Mouse (Mus musculus) limb, embryonic 13.5 days (tissue): Measurements from ENCODE around the gene Ccdc184. TPM values are rescaled to one million over a fixed set of nuclear protein-coding genes. Genes with fewer than 3 reads are reported as not detected.

ENCODE experiments used
- ATAC-seq: fragments of 200-750 bp; cut with Nextera tagmentation; 2 replicates; pipeline ENCODE4 v1.8.0; 2017; ENCODE audit warnings: low read depth, moderate number of reproducible peaks, moderate TSS enrichment; ENCODE audit not compliant: low FRiP score
- H3K27ac ChIP-seq: fragments of 300-500 bp; sonication (generic); 2 replicates; pipeline ENCODE4 v1.5.1; 2015; ENCODE audit warnings: inconsistent platforms, mild to moderate bottlenecking, moderate library complexity
- H3K27me3 ChIP-seq: fragments of 300-500 bp; sonication (generic); 2 replicates; pipeline ENCODE4 v1.6.1; 2015; ENCODE audit warnings: mild to moderate bottlenecking, inconsistent platforms
- H3K36me3 ChIP-seq: fragments of 300-500 bp; sonication (generic); 2 replicates; pipeline ENCODE4 v1.6.1; 2015; ENCODE audit warnings: inconsistent platforms, mild to moderate bottlenecking, moderate library complexity
- H3K4me1 ChIP-seq: fragments of 300-500 bp; sonication (generic); 2 replicates; pipeline ENCODE4 v1.6.1; 2015; ENCODE audit warnings: inconsistent platforms
- H3K4me2 ChIP-seq: fragments of 300-500 bp; sonication (generic); replicated peaks from 2 replicates; pipeline ENCODE4 v1.6.1; 2015; ENCODE audit warnings: inconsistent platforms, mild to moderate bottlenecking, moderate library complexity
- H3K4me3 ChIP-seq: fragments of 300-500 bp; sonication (generic); 2 replicates; pipeline ENCODE4 v1.5.1; 2015; ENCODE audit warnings: moderate library complexity, mild to moderate bottlenecking, inconsistent platforms
- H3K9ac ChIP-seq: fragments of 300-500 bp; sonication (generic); 2 replicates; pipeline ENCODE4 v1.6.1; 2015; ENCODE audit warnings: mild to moderate bottlenecking, inconsistent platforms
- H3K9me3 ChIP-seq: fragments of 300-500 bp; sonication (generic); 2 replicates; pipeline ENCODE4 v1.6.1; 2016; ENCODE audit warnings: inconsistent platforms
- WGBS: fragments of 180-500 bp; shearing (Covaris S2); methylation state at CpG from one replicate; pipeline ENCODE4 v1.1.7; 2015; 5-methylcytosine and 5-hydroxymethylcytosine counted together
- polyA plus RNA-seq: library from polyadenylated mRNA; unstranded; fragments of >200 nt; fragmentation: Nextera tagmentation; extraction: Ambion mirVana; gene quantifications from 2 replicates; pipeline ENCODE4 v1.2.1, GENCODE M21; 2015

Ccdc184 gene
- polyA plus RNA-seq = 0.48 and 0.60 TPM in 2 replicates

DNA sequence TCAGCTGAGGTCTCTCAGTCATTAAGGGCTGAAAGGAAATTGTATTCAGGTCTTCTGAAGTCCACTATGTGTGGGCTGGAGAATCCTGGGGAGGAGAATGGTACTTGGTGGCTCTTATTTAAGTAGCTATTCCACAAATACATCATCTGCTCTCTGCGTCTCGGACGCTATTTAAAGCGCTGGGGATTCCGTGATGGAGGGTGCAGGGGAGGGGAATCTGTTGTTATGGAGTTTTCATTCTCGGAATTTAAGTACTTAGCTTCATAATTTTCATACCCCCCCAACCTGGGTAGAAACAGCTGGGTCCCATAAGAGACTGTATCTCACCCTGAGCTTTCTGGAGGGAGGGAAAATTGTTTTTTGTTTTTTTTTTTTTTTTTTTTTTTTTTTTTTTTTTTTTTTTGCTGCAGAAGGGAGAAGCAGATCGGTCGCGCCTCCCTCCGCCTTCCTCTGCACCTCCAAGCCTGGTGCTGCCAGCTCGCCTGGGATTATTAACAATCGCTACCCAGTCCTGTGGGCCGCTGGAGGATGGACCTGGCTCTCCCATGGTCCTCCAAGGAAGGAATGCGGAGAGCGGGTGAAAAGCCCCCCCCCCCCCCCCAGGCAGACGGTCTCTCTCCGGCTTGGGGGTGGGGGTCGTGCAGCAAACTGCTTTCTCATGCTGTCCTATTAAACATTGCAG lies at the start of gene Ccdc184:
Gene Ccdc184 (plus strand): TSS at position 196 of the 682 bp plus-strand sequence.
- Histone ChIP-seq H3K4me2 (peak within 1 kb of the TSS; percentile 83), H3K36me3 (no peaks in the 10 kb centered on the region), H3K9me3 (no peaks in the 10 kb centered on the region), H3K4me3 (peak within 1 kb of the TSS; percentile 53), H3K9ac (peak within 1 kb of the TSS; percentile 51), H3K27ac (no peak within 1 kb of the TSS), H3K4me1 (peaks cover 15% of the 10 kb centered on the region), H3K27me3 (peaks cover 74% of the 10 kb centered on the region)
- no peak for ATAC-seq
- 3% methylated on average over 16 of the region's 18 CpGs for WGBS

DNA sequence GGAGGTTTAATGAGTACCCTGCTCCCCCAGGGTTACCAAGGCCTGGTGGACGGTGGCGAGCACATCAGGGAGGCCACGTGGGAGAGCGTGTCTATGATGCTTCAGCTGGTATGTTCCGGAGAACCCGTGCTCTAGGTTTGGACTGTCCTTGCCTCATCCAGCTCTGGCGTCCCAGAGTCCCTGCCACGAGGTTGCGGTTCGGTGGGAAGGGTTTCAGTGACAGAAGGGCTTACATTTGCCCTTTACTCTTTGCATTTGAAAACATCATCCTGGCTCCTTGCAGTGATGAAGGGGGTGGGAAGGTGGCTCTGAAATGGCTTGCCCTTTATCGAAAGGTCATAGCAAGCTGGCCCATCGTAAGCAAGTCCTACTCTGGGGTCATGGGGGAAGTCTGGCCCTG lies 47.6 kb upstream of the Ccdc184 start:
- H3K9me3 ChIP-seq = no peaks in the 10 kb centered on the region
- peaks cover 94% of the 10 kb centered on the region for H3K36me3 ChIP-seq
- ATAC-seq = no peak
- no peak overlapping the region for H3K4me3 ChIP-seq
- H3K4me1 ChIP-seq = no peaks in the 10 kb centered on the region
- WGBS = 87% methylated on average over 12 of the region's 12 CpGs
- no peak overlapping the region for H3K9ac ChIP-seq
- no peaks in the 10 kb centered on the region for H3K27me3 ChIP-seq
- no peak overlapping the region for H3K27ac ChIP-seq
- H3K4me2 ChIP-seq = no peak overlapping the region

DNA sequence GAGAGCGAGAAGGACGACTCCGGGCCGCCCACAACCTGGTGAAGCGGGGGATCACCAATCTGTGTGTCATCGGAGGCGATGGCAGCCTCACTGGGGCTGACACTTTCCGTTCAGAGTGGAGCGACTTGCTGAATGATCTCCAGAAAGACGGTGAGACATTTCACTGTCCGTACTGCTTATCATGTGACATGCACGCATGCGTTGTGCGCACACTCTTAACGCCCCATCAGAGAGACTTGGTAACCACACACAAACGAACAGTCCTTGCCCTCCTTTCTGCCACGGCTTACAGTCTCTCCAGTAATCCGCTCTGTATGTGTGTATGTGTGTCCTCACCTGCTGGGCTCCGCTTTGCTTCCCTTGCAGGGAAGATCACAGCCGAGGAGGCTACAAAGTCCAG lies 46.1 kb upstream of the Ccdc184 start:
- no peak overlapping the region for H3K9ac ChIP-seq
- H3K9me3 ChIP-seq = no peaks in the 10 kb centered on the region
- H3K4me3 ChIP-seq = no peak overlapping the region
- no peak overlapping the region for H3K27ac ChIP-seq
- WGBS = 93% methylated on average over 20 of the region's 20 CpGs
- peaks cover 94% of the 10 kb centered on the region for H3K36me3 ChIP-seq
- H3K27me3 ChIP-seq = no peaks in the 10 kb centered on the region
- no peaks in the 10 kb centered on the region for H3K4me1 ChIP-seq
- H3K4me2 ChIP-seq = no peak overlapping the region
- no peak for ATAC-seq

DNA sequence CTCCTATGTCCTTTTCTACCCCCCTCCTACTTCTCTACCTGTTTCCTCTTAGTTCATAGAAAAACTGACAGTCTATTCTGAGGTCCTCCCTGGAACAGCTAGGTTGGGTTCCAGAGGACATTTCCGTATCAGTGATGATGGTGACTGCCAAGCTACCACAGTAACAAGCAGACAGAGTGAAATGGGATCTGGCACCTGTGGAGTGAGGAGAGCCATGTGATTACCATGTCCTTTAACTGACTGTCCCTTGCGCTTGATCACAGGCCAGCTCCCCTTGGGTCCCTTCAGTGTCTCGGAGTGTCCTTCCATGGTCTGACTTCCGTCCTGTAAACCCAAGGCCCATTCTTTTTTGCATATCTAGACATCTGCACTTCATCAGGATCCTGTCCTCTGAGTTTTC lies 36.0 kb upstream of the Ccdc184 start:
- Histone ChIP-seq H3K9me3 (no peaks in the 10 kb centered on the region), H3K36me3 (peaks cover 100% of the 10 kb centered on the region), H3K27me3 (no peaks in the 10 kb centered on the region), H3K9ac (no peak overlapping the region), H3K27ac (no peak overlapping the region), H3K4me1 (no peaks in the 10 kb centered on the region), H3K4me3 (no peak overlapping the region), H3K4me2 (no peak overlapping the region)
- 90% methylated on average over 4 of the region's 4 CpGs for WGBS
- no peak for ATAC-seq

DNA sequence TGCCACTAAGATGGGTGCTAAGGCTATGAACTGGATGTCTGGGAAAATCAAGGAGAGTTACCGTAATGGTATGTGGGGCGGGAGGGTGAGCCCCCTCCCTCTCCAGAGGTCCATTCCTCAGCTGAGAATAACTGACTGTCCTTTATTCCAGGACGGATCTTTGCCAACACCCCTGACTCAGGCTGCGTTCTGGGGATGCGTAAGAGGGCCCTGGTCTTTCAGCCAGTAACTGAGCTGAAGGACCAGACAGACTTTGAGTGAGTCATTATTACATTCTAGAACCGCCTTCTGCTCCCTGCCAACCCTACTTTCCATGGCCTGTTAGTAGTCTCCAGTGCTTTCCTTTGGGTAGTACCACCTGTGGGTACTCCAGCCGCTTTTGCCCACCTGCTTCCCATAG lies 35.5 kb upstream of the Ccdc184 start:
- 95% methylated on average over 7 of the region's 7 CpGs for WGBS
- H3K9ac ChIP-seq = no peak overlapping the region
- no peaks in the 10 kb centered on the region for H3K4me1 ChIP-seq
- no peak overlapping the region for H3K4me2 ChIP-seq
- H3K27ac ChIP-seq = no peak overlapping the region
- no peaks in the 10 kb centered on the region for H3K9me3 ChIP-seq
- H3K4me3 ChIP-seq = no peak overlapping the region
- H3K27me3 ChIP-seq = no peaks in the 10 kb centered on the region
- H3K36me3 ChIP-seq = peaks cover 100% of the 10 kb centered on the region
- no peak for ATAC-seq

DNA sequence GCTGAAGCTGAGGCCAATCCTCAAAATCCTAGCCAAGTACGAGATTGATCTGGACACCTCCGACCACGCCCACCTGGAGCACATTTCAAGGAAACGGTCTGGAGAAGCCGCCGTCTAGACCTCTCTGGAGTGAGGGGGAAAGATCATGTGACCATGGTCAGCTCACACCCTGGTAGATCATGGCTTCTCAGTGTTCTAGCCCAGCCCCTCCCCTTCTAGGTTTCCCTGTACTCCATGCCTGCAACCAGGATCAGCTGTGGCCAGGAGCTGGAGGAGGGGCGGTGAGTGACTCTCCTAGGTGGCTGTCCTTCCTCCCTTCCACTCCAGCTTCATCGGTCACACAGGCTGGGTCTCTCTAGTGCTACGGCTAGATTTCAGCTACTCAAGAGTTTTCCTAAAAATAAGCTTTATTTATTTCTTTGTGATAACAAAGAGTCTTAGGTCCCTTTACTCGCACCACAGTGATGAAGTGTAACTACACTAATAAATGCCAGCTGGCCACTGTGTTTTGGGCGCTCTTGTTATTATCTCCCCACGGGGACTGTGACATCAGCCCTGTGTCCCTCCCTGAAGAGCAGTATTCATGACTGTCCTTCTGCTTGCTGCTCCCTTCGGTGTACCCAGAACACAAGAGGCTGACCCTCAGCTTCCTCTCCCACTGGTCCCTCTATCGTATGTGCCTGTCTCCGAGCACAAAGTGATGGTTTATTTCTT lies 34.9 kb upstream of the Ccdc184 start:
- peaks cover 100% of the 10 kb centered on the region for H3K36me3 ChIP-seq

DNA sequence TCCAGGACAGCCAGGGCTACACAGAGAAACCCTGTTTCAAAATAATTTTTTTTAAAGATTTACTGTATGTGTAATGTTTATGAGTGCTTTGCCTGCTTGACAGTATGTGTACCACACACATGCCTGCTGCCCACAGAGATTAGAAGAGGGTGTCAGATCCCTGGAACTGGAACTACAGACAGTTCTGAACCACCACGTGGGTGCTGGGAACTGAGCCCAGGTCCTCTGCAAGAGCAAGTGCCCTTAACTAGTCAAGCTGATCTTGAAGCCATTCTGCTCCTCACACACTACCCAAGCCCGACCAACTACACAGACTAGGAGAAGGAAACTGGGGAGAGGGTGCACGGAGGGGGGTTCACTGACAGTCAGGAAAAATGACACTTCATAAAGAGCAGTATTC lies 33.5 kb upstream of the Ccdc184 start:
- peaks cover 98% of the 10 kb centered on the region for H3K36me3 ChIP-seq
- no peak overlapping the region for H3K4me2 ChIP-seq
- no peaks in the 10 kb centered on the region for H3K9me3 ChIP-seq
- ATAC-seq = no peak
- no peaks in the 10 kb centered on the region for H3K4me1 ChIP-seq
- H3K27ac ChIP-seq = no peak overlapping the region
- no peak overlapping the region for H3K4me3 ChIP-seq
- no peak overlapping the region for H3K9ac ChIP-seq
- H3K27me3 ChIP-seq = no peaks in the 10 kb centered on the region
- 90% methylated on average over 3 of the region's 3 CpGs for WGBS

More for the DNA sequence above, 34.9 kb upstream of the Ccdc184 start:
- ATAC-seq = no peak
- Histone ChIP-seq H3K4me1 (no peaks in the 10 kb centered on the region), H3K27me3 (no peaks in the 10 kb centered on the region), H3K9ac (no peak overlapping the region), H3K9me3 (no peaks in the 10 kb centered on the region), H3K4me3 (no peak overlapping the region), H3K27ac (no peak overlapping the region), H3K4me2 (no peak overlapping the region)
- 82% methylated on average over 15 of the region's 15 CpGs for WGBS

DNA sequence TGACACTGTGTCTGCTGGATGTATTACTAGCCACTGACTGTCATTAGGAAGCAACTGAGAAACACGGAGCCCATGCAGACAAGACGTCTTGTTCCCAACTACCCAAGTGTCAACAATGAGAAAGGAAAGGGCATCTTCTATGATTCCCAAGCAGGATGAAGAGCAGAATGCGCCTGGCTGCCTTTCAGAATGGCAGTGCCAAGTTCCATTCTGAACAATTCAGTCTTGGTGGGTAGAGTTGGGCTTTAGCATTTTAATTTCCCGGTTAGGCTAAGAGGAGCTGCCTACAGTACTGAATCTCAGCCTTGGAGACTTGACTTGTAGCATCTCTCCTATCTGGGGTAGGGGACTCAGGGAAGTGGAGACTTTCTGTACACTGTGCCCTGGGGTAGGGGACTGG lies 32.9 kb upstream of the Ccdc184 start:
- no peak for ATAC-seq
- H3K4me2 ChIP-seq = no peak overlapping the region
- H3K27ac ChIP-seq = no peak overlapping the region
- H3K36me3 ChIP-seq = peaks cover 97% of the 10 kb centered on the region
- no peak overlapping the region for H3K9ac ChIP-seq
- H3K27me3 ChIP-seq = no peaks in the 10 kb centered on the region
- WGBS = 89% methylated on average over 4 of the region's 4 CpGs
- H3K9me3 ChIP-seq = no peaks in the 10 kb centered on the region
- H3K4me3 ChIP-seq = no peak overlapping the region
- no peaks in the 10 kb centered on the region for H3K4me1 ChIP-seq

DNA sequence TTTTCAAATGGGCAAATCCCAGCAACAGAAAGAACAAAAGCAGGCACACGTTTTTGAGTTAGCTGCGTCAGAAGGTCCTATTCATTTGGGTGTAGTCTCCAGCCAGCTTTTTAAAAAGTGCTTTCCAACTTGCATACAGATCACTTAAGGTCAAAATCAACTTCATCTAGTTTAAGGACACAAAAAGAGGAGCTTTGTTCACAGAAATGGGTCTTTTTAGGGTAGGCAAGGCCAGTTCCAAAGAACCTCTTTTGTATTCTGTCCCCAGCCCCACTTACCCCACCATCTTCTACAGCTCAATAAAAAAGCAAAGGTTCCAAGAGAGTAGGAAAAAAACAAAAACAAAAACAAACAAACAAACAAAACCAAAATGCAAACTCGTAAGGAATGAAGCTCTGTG lies 32.3 kb upstream of the Ccdc184 start:
- H3K4me1 ChIP-seq = no peaks in the 10 kb centered on the region
- peaks cover 97% of the 10 kb centered on the region for H3K36me3 ChIP-seq
- ATAC-seq = no peak
- H3K9ac ChIP-seq = no peak overlapping the region
- no peak overlapping the region for H3K27ac ChIP-seq
- 85% methylated on average over 3 of the region's 3 CpGs for WGBS
- H3K4me3 ChIP-seq = no peak overlapping the region
- H3K9me3 ChIP-seq = no peaks in the 10 kb centered on the region
- H3K27me3 ChIP-seq = no peaks in the 10 kb centered on the region
- no peak overlapping the region for H3K4me2 ChIP-seq

DNA sequence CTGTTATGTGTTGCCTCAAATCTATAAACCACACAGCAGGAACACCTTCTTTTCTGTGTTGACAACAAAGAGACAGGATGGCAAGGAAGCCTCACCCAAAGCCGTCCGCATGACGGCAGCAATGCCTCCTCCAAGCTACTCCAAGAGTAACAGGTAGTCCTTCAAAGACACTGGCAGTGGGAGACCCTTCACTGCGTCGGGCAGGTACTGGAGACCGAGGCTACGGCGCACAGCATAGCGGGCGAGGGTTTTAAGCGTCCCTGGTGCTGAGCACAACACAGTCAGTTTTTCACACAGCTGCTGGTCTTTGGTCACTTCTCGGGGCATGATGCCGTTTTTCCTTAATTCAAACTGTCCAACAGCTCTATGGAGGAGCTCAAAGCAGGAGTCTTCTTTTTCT lies 31.3 kb upstream of the Ccdc184 start:
- H3K27ac ChIP-seq = no peak overlapping the region
- H3K36me3 ChIP-seq = peaks cover 96% of the 10 kb centered on the region
- no peak overlapping the region for H3K9ac ChIP-seq
- H3K4me3 ChIP-seq = no peak overlapping the region
- no peak overlapping the region for H3K4me2 ChIP-seq
- no peaks in the 10 kb centered on the region for H3K4me1 ChIP-seq
- no peak for ATAC-seq
- WGBS = 95% methylated on average over 13 of the region's 13 CpGs
- no peaks in the 10 kb centered on the region for H3K9me3 ChIP-seq
- no peaks in the 10 kb centered on the region for H3K27me3 ChIP-seq

DNA sequence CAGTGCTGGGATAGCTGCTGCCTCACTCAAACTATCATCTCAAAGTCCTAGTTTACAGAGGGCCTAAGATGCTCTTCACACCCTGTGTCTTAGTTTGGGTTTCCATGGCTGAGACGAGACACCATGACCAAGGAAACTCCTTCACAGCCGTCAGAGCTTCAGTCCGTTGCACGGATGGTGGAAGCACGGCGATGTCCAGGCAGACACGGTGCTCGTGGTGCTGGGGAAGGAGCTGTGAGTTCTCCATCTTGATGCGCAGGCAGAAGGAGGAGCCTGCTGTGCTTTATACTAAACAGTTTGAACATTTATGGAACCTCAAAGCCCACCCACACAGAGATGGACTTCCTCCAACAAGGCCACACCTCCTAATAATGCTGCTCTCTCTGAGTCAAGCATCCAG lies 30.1 kb upstream of the Ccdc184 start:
- WGBS = 93% methylated on average over 9 of the region's 9 CpGs
- H3K36me3 ChIP-seq = peaks cover 94% of the 10 kb centered on the region

DNA sequence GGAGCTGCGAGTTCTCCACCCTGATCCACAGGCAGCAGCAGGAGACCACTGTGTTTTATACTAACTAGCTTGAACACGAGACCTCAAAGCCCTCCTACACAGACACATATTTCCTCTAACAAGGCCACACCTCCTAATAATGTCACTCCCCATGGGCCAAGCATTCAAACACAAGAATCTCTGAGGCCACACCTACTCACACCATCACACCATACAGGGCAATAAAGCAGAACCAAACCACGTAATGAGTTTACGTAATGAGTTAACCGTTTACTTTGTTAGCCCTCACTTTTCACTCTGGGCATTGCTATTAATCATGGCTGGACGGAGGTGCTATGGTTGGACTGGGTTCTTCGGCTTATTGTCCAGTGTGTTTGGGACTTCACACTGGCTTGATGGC lies 27.2 kb upstream of the Ccdc184 start:
- peaks cover 68% of the 10 kb centered on the region for H3K36me3 ChIP-seq
- no peak overlapping the region for H3K4me2 ChIP-seq
- 57% methylated on average over 7 of the region's 7 CpGs for WGBS
- peaks cover 6% of the 10 kb centered on the region for H3K4me1 ChIP-seq
- no peak overlapping the region for H3K4me3 ChIP-seq
- no peaks in the 10 kb centered on the region for H3K27me3 ChIP-seq
- no peak overlapping the region for H3K27ac ChIP-seq
- H3K9ac ChIP-seq = no peak overlapping the region
- H3K9me3 ChIP-seq = no peaks in the 10 kb centered on the region
- ATAC-seq = no peak

More for the DNA sequence above, 30.1 kb upstream of the Ccdc184 start:
- Histone ChIP-seq H3K27me3 (no peaks in the 10 kb centered on the region), H3K4me1 (no peaks in the 10 kb centered on the region), H3K9ac (no peak overlapping the region), H3K4me3 (no peak overlapping the region), H3K27ac (no peak overlapping the region), H3K9me3 (no peaks in the 10 kb centered on the region), H3K4me2 (no peak overlapping the region)
- ATAC-seq = no peak

DNA sequence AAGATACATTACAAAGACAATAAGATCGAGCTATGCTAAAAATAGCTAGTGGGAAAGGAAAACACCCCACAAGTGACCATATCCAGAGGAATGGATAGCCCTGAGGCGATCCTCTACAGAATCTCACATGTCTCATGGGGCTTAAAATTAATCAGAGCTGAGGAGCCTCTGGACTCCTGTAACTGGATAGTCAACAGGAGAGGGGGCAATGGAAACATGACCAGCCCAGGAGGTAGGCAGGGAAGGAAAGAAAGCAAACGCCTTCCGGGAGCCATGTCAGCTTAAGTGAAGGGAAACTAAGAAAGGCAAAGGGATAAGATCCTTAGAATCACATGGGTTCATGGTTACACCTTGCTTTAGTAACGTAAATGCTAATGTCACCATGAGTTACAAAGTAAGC lies 26.1 kb upstream of the Ccdc184 start:
- Histone ChIP-seq H3K27me3 (no peaks in the 10 kb centered on the region), H3K4me2 (no peak overlapping the region), H3K9me3 (no peaks in the 10 kb centered on the region), H3K9ac (no peak overlapping the region), H3K4me1 (peaks cover 9% of the 10 kb centered on the region), H3K36me3 (peaks cover 57% of the 10 kb centered on the region), H3K4me3 (no peak overlapping the region), H3K27ac (no peak overlapping the region)
- 88% methylated on average over 5 of the region's 5 CpGs for WGBS
- ATAC-seq = no peak
